Mouse (Mus musculus): ENCODE results near the gene Gm281.
"Not testable (repeated sequence)": the region's sequence is repeated elsewhere in the genome, so short reads cannot be mapped to it uniquely, and the experiment has no call there.

The Gm281 gene

GRCm38 (mm10) chr14:13914387-13915082, at the start of gene Gm281:
TSS of gene Gm281 (minus strand) at chr14:13914478.
- DNase-seq = no peak

GRCm38 (mm10) chr14:13963527-13963926, 49.2 kb upstream of the Gm281 start:
- no peak for DNase-seq

DNA sequence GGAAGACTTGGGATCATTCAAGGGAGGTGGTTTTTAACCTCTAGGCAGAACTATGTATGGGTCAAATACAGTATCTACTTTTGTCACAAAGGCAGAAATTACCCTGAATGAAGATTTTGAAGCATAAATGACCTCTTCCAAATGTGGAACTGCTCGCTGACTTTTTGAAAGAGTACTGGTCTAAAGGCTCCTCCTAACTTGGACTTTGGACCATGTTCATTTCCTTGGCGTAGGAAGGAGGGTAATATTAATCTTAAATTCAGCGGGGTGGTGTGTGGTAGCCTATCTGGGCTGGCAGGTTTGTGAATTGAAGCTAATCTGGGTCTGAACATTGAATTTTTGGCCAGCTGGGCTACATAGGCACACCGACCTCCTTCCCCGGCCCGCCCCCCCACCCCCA, 48.2 kb upstream of the Gm281 start:
- DNase-seq = no peak

DNA sequence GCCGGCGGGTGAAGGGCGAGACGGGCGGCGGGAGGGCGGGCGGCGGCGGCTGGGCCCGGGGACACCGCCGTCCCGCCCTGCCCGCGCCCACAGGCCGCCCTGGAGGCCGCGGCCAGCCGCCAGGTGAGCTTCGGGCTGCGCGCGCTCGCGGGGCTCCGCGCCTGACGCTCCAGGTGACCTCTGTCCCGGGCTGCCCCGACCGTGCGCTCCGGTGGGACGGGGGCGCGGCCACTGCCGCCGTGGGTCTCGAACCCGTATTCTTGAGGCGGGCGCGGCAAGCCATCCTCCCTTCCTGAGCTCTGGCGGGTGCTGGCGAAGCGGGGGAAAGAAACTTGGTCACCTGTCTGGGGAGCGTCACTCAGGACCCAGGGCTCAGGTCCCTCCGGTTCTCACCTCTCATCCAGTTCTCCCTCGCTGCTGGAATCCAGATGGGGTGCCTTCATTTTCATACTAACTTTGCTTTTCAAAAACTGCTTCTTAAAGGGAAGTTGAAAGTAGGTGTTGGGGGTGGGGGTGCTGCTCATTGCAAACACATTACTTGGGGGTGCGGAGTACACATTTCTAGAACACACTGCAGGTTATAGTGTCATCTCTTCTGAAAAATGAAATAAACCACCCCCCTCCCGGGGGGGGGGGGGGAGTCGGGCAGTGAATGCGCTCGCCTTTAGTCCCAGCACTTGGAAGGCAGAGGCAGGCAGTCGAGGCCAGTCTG, 47.3 kb upstream of the Gm281 start, which contains the start of the genes Atxn7 and Thoc7:
Gene Atxn7 (plus strand): TSS at position 40 of the 712 bp plus-strand sequence.
Gene Thoc7 (minus strand): TSS at position 452 of the 712 bp plus-strand sequence.
- DNase-seq = no peak

DNA sequence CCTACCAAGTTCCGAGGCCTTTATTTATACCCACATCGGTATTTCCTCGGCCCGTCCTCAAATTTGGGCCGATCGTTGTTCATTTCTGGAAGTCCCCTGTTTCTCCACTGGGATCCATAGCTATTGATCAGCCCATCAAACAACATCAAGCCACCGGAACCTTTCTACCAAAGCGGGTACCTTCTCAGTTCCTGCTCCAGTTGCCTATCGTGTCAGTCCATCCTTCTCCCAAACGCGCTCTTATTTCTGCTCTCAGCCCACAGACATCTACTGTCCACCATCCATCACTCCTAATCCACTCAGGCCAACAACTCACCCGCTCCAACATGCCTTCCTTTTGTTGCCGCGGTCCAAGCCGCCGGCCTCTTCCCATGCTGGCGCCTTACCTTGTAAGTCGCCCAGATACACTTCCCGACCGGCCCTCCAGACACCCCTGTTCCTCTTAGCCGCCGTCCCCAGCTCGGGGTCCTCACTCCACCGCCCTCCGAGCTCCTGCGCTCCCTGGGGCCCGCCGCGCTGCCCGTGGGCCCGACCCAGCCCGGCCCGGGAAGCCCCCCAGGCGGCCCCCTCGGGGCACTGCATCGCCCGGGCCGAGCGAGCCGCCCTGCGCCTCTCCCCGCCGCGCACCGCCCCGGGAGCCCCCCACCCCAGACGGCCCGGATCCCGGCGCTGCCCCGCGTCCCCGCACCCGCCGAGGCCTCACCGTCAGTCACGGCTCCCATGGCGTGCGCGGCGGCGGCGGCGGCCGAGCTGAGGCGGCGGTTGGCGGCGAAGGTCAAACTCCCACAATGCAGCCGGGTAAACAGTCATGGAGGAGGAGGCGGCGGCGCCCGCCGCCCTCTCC, 46.4 kb upstream of the Gm281 start:
- DNase-seq = peak; percentile 26

GRCm38 (mm10) chr14:13960079-13960478, 45.8 kb upstream of the Gm281 start:
- DNase-seq = peak; percentile 29

GRCm38 (mm10) chr14:13952151-13952550, 37.9 kb upstream of the Gm281 start:
- not testable (repeated sequence) for DNase-seq

DNA sequence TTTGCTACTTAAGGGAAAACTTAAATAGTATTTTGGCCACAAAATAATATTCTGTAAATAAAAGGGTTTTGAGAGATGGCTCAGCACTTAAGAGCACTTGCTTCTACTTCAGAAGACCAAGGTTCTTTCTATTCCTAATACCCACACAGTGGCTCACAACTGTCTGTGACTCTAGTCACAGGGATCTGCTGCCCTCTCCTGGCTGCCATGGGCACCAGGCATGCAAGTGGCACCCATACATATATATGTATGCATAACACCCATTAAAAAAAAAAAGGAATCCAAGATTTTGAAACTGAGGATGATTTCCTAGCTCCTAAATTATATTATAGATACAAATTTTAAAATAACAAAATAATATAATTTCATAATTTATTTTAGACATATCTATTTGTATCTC, 36.1 kb upstream of the Gm281 start:
- no peak for DNase-seq

GRCm38 (mm10) chr14:13948345-13948744, 34.1 kb upstream of the Gm281 start:
- DNase-seq = no peak

GRCm38 (mm10) chr14:13944686-13945085, 30.4 kb upstream of the Gm281 start:
- DNase-seq = no peak

- DNase-seq = no peak
Observed at GRCm38 (mm10) chr14:13934052-13934371, 19.7 kb upstream of the Gm281 start.

DNA sequence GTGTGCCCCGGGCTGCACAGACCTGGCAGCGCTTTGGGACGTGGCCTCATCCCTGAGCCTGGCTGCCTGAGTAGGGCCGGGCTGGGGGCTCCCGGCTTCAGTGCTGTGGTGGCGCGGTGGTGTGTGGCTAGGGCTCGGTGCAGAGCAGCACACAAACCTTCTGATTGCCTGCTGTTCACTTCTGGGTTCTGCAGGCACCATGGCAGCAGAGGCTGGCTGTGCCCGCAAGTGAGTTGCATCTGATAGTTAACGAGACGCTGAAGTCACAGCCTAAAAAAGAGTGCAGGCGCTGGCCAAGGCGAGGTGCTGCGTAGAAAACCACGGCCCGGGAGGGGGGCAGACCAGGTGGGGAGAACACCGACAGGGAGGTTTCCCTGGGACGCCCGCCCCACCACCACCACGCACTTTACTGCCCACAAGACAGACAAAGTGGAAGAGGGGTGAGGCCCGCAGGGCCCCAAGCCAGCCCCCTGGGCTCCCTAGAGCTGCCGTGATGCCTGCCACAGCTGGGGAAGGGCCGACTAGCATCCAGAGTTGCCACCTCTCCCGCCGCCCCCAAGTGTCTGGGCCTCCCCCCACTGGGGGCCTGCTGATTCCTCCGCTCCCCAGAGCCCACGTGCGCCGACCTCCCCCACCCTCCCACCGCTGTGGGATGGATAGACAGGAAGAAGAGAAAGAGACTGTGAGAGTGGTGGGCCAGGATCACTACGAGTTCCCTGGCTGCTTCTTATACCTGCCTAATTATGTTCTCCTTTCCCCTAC, 19.2 kb upstream of the Gm281 start:
- DNase-seq = no peak

DNA sequence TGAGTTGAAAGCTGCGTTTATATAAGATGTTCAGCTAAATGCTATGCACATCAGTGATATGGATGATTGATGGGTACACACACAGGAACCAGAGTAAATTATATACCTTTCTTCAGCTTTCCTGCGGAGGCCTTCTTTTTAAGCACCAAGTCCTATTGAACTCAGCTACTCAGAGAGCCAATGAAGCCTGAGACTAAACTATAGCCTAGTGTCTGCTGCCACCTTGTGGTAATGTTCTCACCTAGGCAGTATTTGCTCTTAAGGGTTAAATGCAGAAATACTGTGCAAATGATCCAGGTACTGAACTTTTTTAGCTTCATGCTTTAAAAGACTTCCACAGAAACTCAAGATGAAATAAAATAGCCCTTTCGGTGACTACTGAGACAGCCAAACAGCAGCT, 3.4 kb upstream of the Gm281 start:
- peak; percentile 38 for DNase-seq

DNA sequence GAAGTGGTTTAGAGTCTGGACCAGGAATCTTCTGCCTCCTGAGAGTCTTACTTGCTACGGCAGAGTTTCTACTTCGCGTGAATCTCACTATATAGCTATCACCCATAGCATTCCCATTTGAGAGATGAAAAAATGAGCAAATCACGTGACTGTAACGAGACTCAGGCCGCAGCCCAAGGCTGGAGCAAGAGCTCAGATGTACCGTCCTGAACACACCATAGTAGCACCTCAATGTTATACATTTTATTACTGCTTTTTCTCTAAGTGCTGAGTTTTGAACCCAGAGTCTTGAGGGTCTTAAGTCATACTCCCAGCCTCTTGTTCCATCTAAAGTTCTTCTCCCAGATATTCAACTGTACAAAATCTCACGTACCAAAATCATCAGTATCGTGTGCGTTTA, 2.9 kb upstream of the Gm281 start:
- DNase-seq = no peak

GRCm38 (mm10) chr14:13915207-13915606, 929 bp upstream of the Gm281 start:
- DNase-seq = no peak

- DNase-seq = no peak
Observed at GRCm38 (mm10) chr14:13910148-13910547, 4.1 kb downstream of the Gm281 start.

GRCm38 (mm10) chr14:13907145-13907544, 7.1 kb downstream of the Gm281 start:
- DNase-seq = no peak

DNA sequence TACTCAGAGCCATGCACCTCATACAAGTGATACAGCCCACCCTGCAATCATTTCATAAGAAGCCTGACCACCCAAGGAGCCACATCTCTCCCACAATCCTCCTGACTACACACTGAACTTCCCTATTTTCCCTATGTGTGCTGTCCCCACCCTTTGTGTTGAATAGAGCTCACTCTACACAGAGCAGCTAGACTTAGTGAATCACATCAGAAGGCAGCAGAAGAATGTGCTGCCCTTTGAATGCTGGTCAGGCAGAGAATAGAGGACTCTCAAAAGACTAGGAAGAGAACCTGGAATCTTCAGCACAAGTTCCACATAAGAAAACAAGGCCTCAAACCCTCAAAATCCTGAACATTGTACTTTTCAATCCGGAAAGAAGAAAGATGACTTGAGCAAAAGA, 7.8 kb downstream of the Gm281 start:
- DNase-seq = no peak

DNA sequence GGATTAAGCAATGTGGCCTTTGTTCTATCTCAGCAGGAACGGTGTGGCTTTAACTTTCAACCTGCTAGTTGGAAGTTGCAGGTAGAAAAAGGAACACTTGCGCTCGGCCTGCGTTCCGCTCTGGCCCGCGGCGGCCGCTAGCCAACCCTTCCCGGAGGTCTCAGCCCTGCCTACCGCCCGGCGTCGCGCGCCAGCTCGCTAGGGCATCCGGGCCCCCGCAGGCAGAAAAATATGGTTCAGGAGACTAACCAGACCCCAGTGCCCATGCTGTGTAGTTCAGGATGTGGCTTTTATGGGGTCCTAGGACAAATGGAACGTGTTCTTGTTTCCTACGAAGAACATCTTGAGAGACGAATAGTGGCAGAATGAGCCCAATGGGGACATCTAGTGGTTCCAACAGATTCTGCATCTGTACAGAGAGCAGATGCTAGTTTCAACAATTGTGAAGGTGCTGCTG, 12.6 kb downstream of the Gm281 start:
- DNase-seq = peak; percentile 53

- DNase-seq = no peak
Observed at GRCm38 (mm10) chr14:13895198-13895597, 19.1 kb downstream of the Gm281 start.

- no peak for DNase-seq
Observed at GRCm38 (mm10) chr14:13893748-13894147, 20.5 kb downstream of the Gm281 start.

DNA sequence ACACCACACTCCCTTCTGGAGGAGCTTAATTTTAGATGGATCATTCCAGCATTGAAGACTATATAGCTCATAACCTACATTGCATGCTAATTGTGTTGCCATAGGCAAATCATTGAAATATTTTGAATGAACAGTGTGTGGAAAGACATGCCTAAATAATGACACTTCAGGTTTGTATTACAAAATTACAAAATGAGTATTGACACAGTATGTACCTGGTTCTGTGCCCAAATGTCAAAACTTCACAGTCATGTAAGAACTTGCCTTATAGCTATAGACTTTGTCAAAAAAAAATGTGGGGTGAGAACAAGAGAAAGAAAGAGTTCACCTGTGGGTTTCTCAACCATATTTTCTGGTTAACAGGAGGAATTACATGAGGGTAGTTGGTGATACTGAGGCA, 52.9 kb downstream of the Gm281 start:
- DNase-seq = no peak

All from layer of hippocampus, adult 9-11 months (tissue).